Mouse (Mus musculus) heart, embryonic 15.5 days (tissue): ENCODE results near the gene Tet2. TPM values are rescaled to one million over a fixed set of nuclear protein-coding genes. Genes with fewer than 3 reads are reported as not detected.

Source experiments
- ATAC-seq: fragments of 200-750 bp; cut with Nextera tagmentation; replicated peaks from 2 replicates; pipeline ENCODE4 v1.8.0; 2017; ENCODE audit warnings: low read depth, moderate TSS enrichment; ENCODE audit not compliant: insufficient number of reproducible peaks, insufficient read depth, low FRiP score
- H3K27ac ChIP-seq: fragments of 300-500 bp; sonication (generic); 2 replicates; pipeline ENCODE4 v1.5.1; 2015; ENCODE audit warnings: mild to moderate bottlenecking, inconsistent platforms
- H3K27me3 ChIP-seq: fragments of 300-500 bp; sonication (generic); 2 replicates; pipeline ENCODE4 v1.6.1; 2015; ENCODE audit warnings: inconsistent platforms
- H3K36me3 ChIP-seq: fragments of 300-500 bp; sonication (generic); 2 replicates; pipeline ENCODE4 v1.6.1; 2015; ENCODE audit warnings: mild to moderate bottlenecking, inconsistent platforms
- H3K4me1 ChIP-seq: fragments of 300-500 bp; sonication (generic); replicated peaks from 2 replicates; pipeline ENCODE4 v1.6.1; 2015; ENCODE audit warnings: inconsistent platforms
- H3K4me2 ChIP-seq: fragments of 300-500 bp; sonication (generic); 2 replicates; pipeline ENCODE4 v1.6.1; 2015; ENCODE audit warnings: inconsistent platforms, mild to moderate bottlenecking, moderate library complexity
- H3K4me3 ChIP-seq: fragments of 300-500 bp; sonication (generic); 2 replicates; pipeline ENCODE4 v1.5.1; 2015; ENCODE audit warnings: mild to moderate bottlenecking, inconsistent platforms
- H3K9ac ChIP-seq: fragments of 300-500 bp; sonication (generic); 2 replicates; pipeline ENCODE4 v1.6.1; 2015; ENCODE audit warnings: mild to moderate bottlenecking, inconsistent platforms
- H3K9me3 ChIP-seq: fragments of 300-500 bp; sonication (generic); replicated peaks from 2 replicates; pipeline ENCODE4 v1.6.1; 2016; ENCODE audit warnings: inconsistent platforms
- WGBS: fragments of 180-500 bp; shearing (Covaris S2); methylation state at CpG from one replicate; pipeline ENCODE4 v1.1.7; 2015; ENCODE audit warnings: mixed read lengths; 5-methylcytosine and 5-hydroxymethylcytosine counted together
- microRNA-seq: library from miRNA; unstranded; fragments of <30 nt; microRNA quantifications from one replicate; pipeline ENCODE4, GENCODE M21; 2016
- polyA plus RNA-seq: library from polyadenylated mRNA; unstranded; fragments of >200 nt; fragmentation: Nextera tagmentation; extraction: Ambion mirVana; gene quantifications from 2 replicates; pipeline ENCODE4 v1.2.1, GENCODE M21; 2015

The Tet2 gene
- polyA plus RNA-seq, 1 experiment from 2014 or later: 11.9 TPM

GRCm38 (mm10) chr3:133435774-133436148 is 109.2 kb downstream of the Tet2 start:
- Histone ChIP-seq H3K36me3 (no peaks in the 10 kb centered on the region), H3K27ac (no peak overlapping the region), H3K4me2 (no peak overlapping the region), H3K4me1 (no peaks in the 10 kb centered on the region), H3K4me3 (no peak overlapping the region), H3K27me3 (no peaks in the 10 kb centered on the region), H3K9me3 (no peaks in the 10 kb centered on the region), H3K9ac (no peak overlapping the region)
- WGBS: 76% methylated on average over 1 of the region's 1 CpGs
- no peak for ATAC-seq

DNA sequence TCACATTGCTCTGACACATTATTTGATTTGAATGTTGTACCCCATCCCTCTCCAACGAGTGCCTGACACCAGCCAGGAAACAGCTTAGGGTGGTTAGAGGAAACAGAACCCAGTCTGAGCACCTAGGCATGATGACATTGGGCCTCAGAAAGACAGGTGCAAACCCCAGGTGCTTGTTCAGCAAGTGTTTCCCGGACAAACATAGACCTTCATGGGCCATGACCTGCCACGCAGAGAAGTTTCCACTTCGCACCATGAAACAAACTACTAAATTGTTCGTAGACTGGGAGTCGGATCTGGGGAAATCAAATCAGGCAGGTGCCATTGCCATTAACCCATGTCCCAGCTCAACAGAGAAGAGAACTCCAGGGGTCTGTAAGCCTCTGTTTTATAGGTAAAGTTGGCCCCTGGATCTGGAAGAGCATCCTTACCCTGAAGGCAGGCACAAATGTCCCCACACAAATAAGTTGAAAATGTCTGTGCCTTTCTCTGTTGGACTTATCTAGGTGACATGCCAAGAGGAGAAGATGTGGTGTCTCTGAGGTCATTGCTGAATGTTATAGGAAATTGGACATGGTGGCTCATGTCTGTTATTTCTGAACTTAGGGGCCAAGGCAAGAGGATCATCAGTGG is 109.7 kb downstream of the Tet2 start:
- H3K4me2 ChIP-seq: no peak overlapping the region
- no peak for ATAC-seq
- WGBS: 88% methylated on average over 6 of the region's 6 CpGs
- H3K4me3 ChIP-seq: no peak overlapping the region
- no peaks in the 10 kb centered on the region for H3K4me1 ChIP-seq
- no peaks in the 10 kb centered on the region for H3K9me3 ChIP-seq
- H3K27me3 ChIP-seq: no peaks in the 10 kb centered on the region
- H3K36me3 ChIP-seq: no peaks in the 10 kb centered on the region
- H3K9ac ChIP-seq: no peak overlapping the region
- H3K27ac ChIP-seq: no peak overlapping the region

DNA sequence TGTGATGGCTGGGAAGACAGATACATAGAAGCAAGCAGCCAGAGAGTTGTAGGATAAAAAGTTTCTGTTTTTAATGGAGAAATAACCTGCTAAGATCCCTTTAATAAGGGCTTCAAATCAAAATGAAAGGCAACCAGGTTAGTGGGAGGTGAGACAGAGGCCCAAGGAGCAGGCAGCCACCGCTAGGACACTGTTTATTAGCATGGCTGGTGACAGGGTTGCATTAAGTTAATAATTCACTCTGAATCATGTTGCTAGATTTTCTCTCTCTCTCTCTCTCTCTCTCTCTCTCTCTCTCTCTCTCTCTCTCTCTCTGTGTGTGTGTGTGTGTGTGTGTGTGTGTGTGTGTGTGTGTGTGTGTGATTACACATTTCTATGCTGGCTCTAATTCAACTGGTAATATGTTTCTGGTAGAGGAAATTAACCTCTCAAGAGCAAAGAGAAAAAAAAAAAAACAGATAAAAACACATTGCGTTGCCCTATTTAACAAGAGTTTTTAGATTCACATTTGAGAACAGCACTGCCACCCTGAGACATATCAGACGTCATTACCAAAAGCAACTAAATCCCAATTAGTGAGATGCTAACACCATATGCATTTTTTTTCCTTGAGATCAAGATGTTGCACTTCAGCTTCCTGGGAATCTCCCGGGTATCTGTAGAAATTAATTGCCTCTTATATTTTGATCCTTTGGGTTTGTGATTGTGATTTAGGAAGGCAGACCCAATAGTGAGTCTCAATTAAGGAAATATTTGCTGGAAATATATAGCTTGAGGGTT is 115.4 kb downstream of the Tet2 start:
- Histone ChIP-seq H3K9ac (no peak overlapping the region), H3K27me3 (no peaks in the 10 kb centered on the region), H3K4me1 (no peaks in the 10 kb centered on the region), H3K4me2 (no peak overlapping the region), H3K36me3 (no peaks in the 10 kb centered on the region), H3K4me3 (no peak overlapping the region), H3K27ac (no peak overlapping the region), H3K9me3 (no peaks in the 10 kb centered on the region)
- ATAC-seq: no peak
- WGBS: 74% methylated on average over 4 of the region's 4 CpGs

DNA sequence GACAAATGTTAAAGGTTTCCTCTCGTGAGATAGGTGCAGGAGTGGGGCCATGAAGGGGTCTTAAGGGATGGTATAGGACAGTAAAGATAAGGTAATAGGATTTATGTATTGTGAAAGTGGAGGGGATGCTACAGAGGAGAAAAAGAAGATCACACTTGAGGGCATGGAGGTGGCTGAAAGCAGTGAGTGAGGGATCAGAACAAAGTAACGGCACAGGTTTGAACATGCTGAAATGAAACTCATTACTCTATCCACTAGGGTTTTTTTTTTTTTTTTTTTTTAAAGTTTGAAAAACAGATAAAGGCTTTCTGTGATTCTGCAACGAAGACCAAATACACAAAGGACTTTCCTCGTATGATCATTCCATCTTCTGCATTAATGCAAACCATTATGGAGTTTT is 116.9 kb downstream of the Tet2 start:
- no peak overlapping the region for H3K4me2 ChIP-seq
- no peak overlapping the region for H3K4me3 ChIP-seq
- ATAC-seq: no peak
- no peaks in the 10 kb centered on the region for H3K9me3 ChIP-seq
- no peak overlapping the region for H3K27ac ChIP-seq
- 77% methylated on average over 4 of the region's 4 CpGs for WGBS
- no peaks in the 10 kb centered on the region for H3K4me1 ChIP-seq
- H3K9ac ChIP-seq: no peak overlapping the region
- H3K27me3 ChIP-seq: no peaks in the 10 kb centered on the region
- no peaks in the 10 kb centered on the region for H3K36me3 ChIP-seq

GRCm38 (mm10) chr3:133423073-133423472 is 121.9 kb downstream of the Tet2 start:
- no peaks in the 10 kb centered on the region for H3K36me3 ChIP-seq
- H3K27me3 ChIP-seq: no peaks in the 10 kb centered on the region
- no peak for ATAC-seq
- no peak overlapping the region for H3K27ac ChIP-seq
- no peak overlapping the region for H3K9ac ChIP-seq
- no peaks in the 10 kb centered on the region for H3K4me1 ChIP-seq
- H3K4me2 ChIP-seq: no peak overlapping the region
- no peaks in the 10 kb centered on the region for H3K9me3 ChIP-seq
- no peak overlapping the region for H3K4me3 ChIP-seq

DNA sequence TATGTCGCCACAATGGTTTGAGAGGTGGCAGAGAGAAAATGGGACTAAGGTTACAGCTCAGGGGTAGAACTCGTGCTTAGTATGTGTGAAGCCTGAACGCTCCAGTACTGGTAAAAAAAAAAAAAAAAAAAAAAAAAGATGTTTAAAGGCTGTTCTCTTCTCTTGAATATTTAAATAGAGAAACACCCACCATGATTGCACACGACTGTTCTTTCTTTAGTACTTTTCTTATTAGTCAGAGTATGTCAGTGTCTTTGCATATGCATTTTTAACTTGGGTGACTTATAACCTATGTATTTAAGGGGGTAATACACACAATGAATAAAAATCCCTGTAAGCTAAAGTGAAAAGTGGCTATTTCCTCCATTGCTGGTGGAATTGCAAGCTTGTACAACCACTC is 130.2 kb downstream of the Tet2 start:
- Histone ChIP-seq H3K9me3 (no peaks in the 10 kb centered on the region), H3K4me1 (no peaks in the 10 kb centered on the region), H3K9ac (no peak overlapping the region), H3K27ac (no peak overlapping the region), H3K27me3 (no peaks in the 10 kb centered on the region), H3K4me3 (no peak overlapping the region), H3K36me3 (no peaks in the 10 kb centered on the region), H3K4me2 (no peak overlapping the region)
- 84% methylated on average over 4 of the region's 4 CpGs for WGBS
- no peak for ATAC-seq

Small RNAs within 50 kb of the gene (microRNA-seq; reads per million reads assigned to microRNA genes)
- not detected for gene Gm25042

Other genes starting within 250 kb of the Tet2 start
- gene Ppa2, start 235.0 kb downstream of the Tet2 start, polyA plus RNA-seq: 107 and 125 TPM in 2 replicates